Mouse (Mus musculus) hindbrain, embryonic 14.5 days (tissue): ENCODE data around the gene Gm11562. TPM values are rescaled to one million over a fixed set of nuclear protein-coding genes. Genes with fewer than 3 reads are reported as not detected.
A peak's percentile ranks its signal among the peaks of the same experiment; 100 is the strongest.
"Not testable (repeated sequence)": the region's sequence is repeated elsewhere in the genome, so short reads cannot be mapped to it uniquely, and the experiment has no call there.

Experiments
- ATAC-seq: fragments of 200-750 bp; cut with Nextera tagmentation; 2 replicates; pipeline ENCODE4 v1.8.0; 2017; ENCODE audit warnings: moderate number of reproducible peaks, mild to moderate bottlenecking, moderate TSS enrichment, moderate library complexity; ENCODE audit not compliant: low FRiP score
- DNase-seq: peaks from one replicate; pipeline ENCODE4 v3.0.0-alpha.2; 2015; ENCODE audit warnings: low spot score
- H3K27ac ChIP-seq: fragments of 300-500 bp; sonication (generic); 2 replicates; pipeline ENCODE4 v1.5.1; 2014; ENCODE audit warnings: mild to moderate bottlenecking, moderate library complexity
- H3K27me3 ChIP-seq: fragments of 300-500 bp; sonication (generic); 2 replicates; pipeline ENCODE4 v1.6.1; 2014; ENCODE audit warnings: mild to moderate bottlenecking, low read length, mixed read lengths; ENCODE audit not compliant: control insufficient read depth, insufficient read depth
- H3K36me3 ChIP-seq: fragments of 300-500 bp; sonication (generic); replicated peaks from 2 replicates; pipeline ENCODE4 v1.6.1; 2014; ENCODE audit not compliant: control insufficient read depth, insufficient read depth
- H3K4me1 ChIP-seq: fragments of 300-500 bp; sonication (generic); replicated peaks from 2 replicates; pipeline ENCODE4 v1.6.1; 2014; ENCODE audit warnings: antibody characterized with exemption, low read length, mixed read lengths; ENCODE audit not compliant: control insufficient read depth, insufficient read depth
- H3K4me2 ChIP-seq: fragments of 300-500 bp; sonication (generic); replicated peaks from 2 replicates; pipeline ENCODE4 v1.6.1; 2014; ENCODE audit warnings: mild to moderate bottlenecking, moderate library complexity
- H3K4me3 ChIP-seq: fragments of 300-500 bp; sonication (generic); replicated peaks from 2 replicates; pipeline ENCODE4 v1.5.1; 2014; ENCODE audit warnings: mild to moderate bottlenecking, low read length
- H3K9ac ChIP-seq: fragments of 300-500 bp; sonication (generic); 2 replicates; pipeline ENCODE4 v1.6.1; 2014
- H3K9me3 ChIP-seq: fragments of 300-500 bp; sonication (generic); 2 replicates; pipeline ENCODE4 v1.6.1; 2016; ENCODE audit warnings: low read length; ENCODE audit not compliant: control insufficient read depth
- WGBS: fragments of 180-500 bp; shearing (Covaris S2); extraction: QIAGEN DNeasy Blood & Tissue Kit; methylation state at CpG from one replicate; pipeline ENCODE4 v1.1.7; 2014; 5-methylcytosine and 5-hydroxymethylcytosine counted together
- polyA plus RNA-seq: library from polyadenylated mRNA; unstranded; fragments of >200 nt; fragmentation: Nextera tagmentation; extraction: Ambion mirVana; gene quantifications from 2 replicates; pipeline ENCODE4 v1.2.1, GENCODE M21; 2014

The Gm11562 gene
- not detected in 2 replicates for polyA plus RNA-seq

- no peaks in the 10 kb centered on the region for H3K4me1 ChIP-seq
- no peaks in the 10 kb centered on the region for H3K27me3 ChIP-seq
- no peaks in the 10 kb centered on the region for H3K36me3 ChIP-seq
- ATAC-seq: no peak
- no peak within 1 kb of the TSS for H3K9ac ChIP-seq
- DNase-seq: no peak
- 91% methylated on average over 2 of the region's 2 CpGs for WGBS
- H3K4me3 ChIP-seq: no peak within 1 kb of the TSS
- H3K27ac ChIP-seq: no peak within 1 kb of the TSS
- no peaks in the 10 kb centered on the region for H3K9me3 ChIP-seq
- no peak within 1 kb of the TSS for H3K4me2 ChIP-seq
Measured at GRCm38 (mm10) chr11:99620335-99620734, at the start of gene Gm11562. Gm11562 (minus strand) TSS chr11:99620435.

GRCm38 (mm10) chr11:99665860-99666259, 45.6 kb upstream of the Gm11562 start, which contains the start of gene Krtap4-6:
Krtap4-6 (minus strand) TSS chr11:99665960.
- Histone ChIP-seq H3K4me3 (no peak within 1 kb of the TSS), H3K9ac (no peak within 1 kb of the TSS), H3K36me3 (no peaks in the 10 kb centered on the region), H3K4me1 (no peaks in the 10 kb centered on the region), H3K4me2 (no peak within 1 kb of the TSS), H3K9me3 (no peaks in the 10 kb centered on the region), H3K27me3 (no peaks in the 10 kb centered on the region), H3K27ac (no peak within 1 kb of the TSS)
- no peak for DNase-seq
- no peak for ATAC-seq

GRCm38 (mm10) chr11:99662802-99663201, 42.6 kb upstream of the Gm11562 start:
- 84% methylated on average over 10 of the region's 10 CpGs for WGBS
- H3K9me3 ChIP-seq: no peaks in the 10 kb centered on the region

GRCm38 (mm10) chr11:99659256-99659655, 39.0 kb upstream of the Gm11562 start:
- no peak overlapping the region for H3K4me2 ChIP-seq

More at GRCm38 (mm10) chr11:99662802-99663201, 42.6 kb upstream of the Gm11562 start:
- Histone ChIP-seq H3K27me3 (no peaks in the 10 kb centered on the region), H3K9ac (no peak overlapping the region), H3K4me2 (no peak overlapping the region), H3K27ac (no peak overlapping the region), H3K4me3 (no peak overlapping the region), H3K36me3 (no peaks in the 10 kb centered on the region), H3K4me1 (no peaks in the 10 kb centered on the region)
- ATAC-seq (no peak), DNase-seq (no peak)

GRCm38 (mm10) chr11:99658467-99659010, 38.3 kb upstream of the Gm11562 start, which contains the start of gene Gm11563:
Gm11563 (minus strand) TSS chr11:99658960.
- 65% methylated on average over 9 of the region's 10 CpGs for WGBS
- not testable (repeated sequence) for ATAC-seq

More at GRCm38 (mm10) chr11:99659256-99659655, 39.0 kb upstream of the Gm11562 start:
- ATAC-seq (no peak), DNase-seq (no peak)
- H3K27me3 ChIP-seq: no peaks in the 10 kb centered on the region
- H3K9ac ChIP-seq: no peak overlapping the region
- no peak overlapping the region for H3K27ac ChIP-seq
- no peaks in the 10 kb centered on the region for H3K4me1 ChIP-seq
- H3K36me3 ChIP-seq: no peaks in the 10 kb centered on the region
- H3K4me3 ChIP-seq: no peak overlapping the region
- no peaks in the 10 kb centered on the region for H3K9me3 ChIP-seq
- WGBS: 91% methylated on average over 4 of the region's 4 CpGs

GRCm38 (mm10) chr11:99657051-99657450, 36.8 kb upstream of the Gm11562 start:
- no peak for ATAC-seq
- WGBS: 56% methylated on average over 5 of the region's 5 CpGs

More at GRCm38 (mm10) chr11:99658467-99659010, 38.3 kb upstream of the Gm11562 start, which contains the start of gene Gm11563:
- not testable (repeated sequence) for H3K27me3 ChIP-seq, H3K4me1 ChIP-seq, H3K4me2 ChIP-seq, H3K9ac ChIP-seq, H3K9me3 ChIP-seq, H3K36me3 ChIP-seq, H3K27ac ChIP-seq, DNase-seq, H3K4me3 ChIP-seq

GRCm38 (mm10) chr11:99650136-99650535, 29.9 kb upstream of the Gm11562 start, which contains the start of gene Gm11555:
Gm11555 (minus strand) TSS chr11:99650236.
- ATAC-seq (no peak), DNase-seq (no peak)
- Histone ChIP-seq H3K27me3 (no peaks in the 10 kb centered on the region), H3K36me3 (no peaks in the 10 kb centered on the region), H3K4me3 (no peak within 1 kb of the TSS), H3K4me2 (no peak within 1 kb of the TSS), H3K9ac (no peak within 1 kb of the TSS), H3K4me1 (no peaks in the 10 kb centered on the region), H3K9me3 (no peaks in the 10 kb centered on the region), H3K27ac (no peak within 1 kb of the TSS)
- 82% methylated on average over 2 of the region's 2 CpGs for WGBS

More at GRCm38 (mm10) chr11:99657051-99657450, 36.8 kb upstream of the Gm11562 start:
- no peak overlapping the region for H3K4me2 ChIP-seq
- no peaks in the 10 kb centered on the region for H3K4me1 ChIP-seq
- H3K36me3 ChIP-seq: no peaks in the 10 kb centered on the region
- DNase-seq: no peak
- H3K9ac ChIP-seq: no peak overlapping the region
- H3K4me3 ChIP-seq: no peak overlapping the region
- no peaks in the 10 kb centered on the region for H3K9me3 ChIP-seq
- H3K27ac ChIP-seq: no peak overlapping the region
- no peaks in the 10 kb centered on the region for H3K27me3 ChIP-seq

- Histone ChIP-seq H3K9ac (no peak overlapping the region), H3K27me3 (no peaks in the 10 kb centered on the region), H3K27ac (no peak overlapping the region), H3K4me1 (no peaks in the 10 kb centered on the region), H3K4me3 (no peak overlapping the region), H3K4me2 (no peak overlapping the region), H3K36me3 (no peaks in the 10 kb centered on the region), H3K9me3 (no peaks in the 10 kb centered on the region)
- ATAC-seq (no peak), DNase-seq (no peak)
- 88% methylated on average over 15 of the region's 15 CpGs for WGBS
Measured at GRCm38 (mm10) chr11:99646444-99646843, 26.2 kb upstream of the Gm11562 start.

- Histone ChIP-seq H3K4me2 (no peak overlapping the region), H3K27ac (no peak overlapping the region), H3K9me3 (no peaks in the 10 kb centered on the region), H3K4me1 (no peaks in the 10 kb centered on the region), H3K9ac (no peak overlapping the region), H3K4me3 (no peak overlapping the region), H3K27me3 (no peaks in the 10 kb centered on the region), H3K36me3 (no peaks in the 10 kb centered on the region)
- ATAC-seq (no peak), DNase-seq (peak; percentile 26)
- 61% methylated on average over 3 of the region's 3 CpGs for WGBS
Measured at GRCm38 (mm10) chr11:99644351-99644750, 24.1 kb upstream of the Gm11562 start.
